Mouse (Mus musculus) cerebellum, postnatal 10 days (tissue): ENCODE measurements around the gene 0610040J01Rik.
"Not testable (repeated sequence)": the region's sequence is repeated elsewhere in the genome, so short reads cannot be mapped to it uniquely, and the experiment has no call there.

Experiments
- DNase-seq, 2 experiments: peaks; one replicate each; pipeline ENCODE4 v3.0.0; 2021; ENCODE audit warnings: mixed read lengths in 2 of 2

Gene 0610040J01Rik

GRCm38 (mm10) chr5:63831054-63831453 is 18.9 kb downstream of the 0610040J01Rik start:
- no peak for DNase-seq

GRCm38 (mm10) chr5:63833955-63834354 is 21.8 kb downstream of the 0610040J01Rik start:
- DNase-seq: no peak

- peak in 1 of 2 experiments; percentile 15 for DNase-seq
Observed at GRCm38 (mm10) chr5:63834435-63834834, 22.3 kb downstream of the 0610040J01Rik start.

- no peak for DNase-seq
Observed at GRCm38 (mm10) chr5:63837115-63837514, 25.0 kb downstream of the 0610040J01Rik start.

- DNase-seq: no peak
Observed at GRCm38 (mm10) chr5:63837851-63838250, 25.7 kb downstream of the 0610040J01Rik start.

- no peak for DNase-seq
Observed at GRCm38 (mm10) chr5:63839801-63840416, 27.7 kb downstream of the 0610040J01Rik start.

- DNase-seq: no peak
Observed at GRCm38 (mm10) chr5:63847080-63847479, 34.9 kb downstream of the 0610040J01Rik start.

GRCm38 (mm10) chr5:63847541-63848226 is 35.5 kb downstream of the 0610040J01Rik start:
- no peak for DNase-seq

GRCm38 (mm10) chr5:63858901-63859300 is 46.7 kb downstream of the 0610040J01Rik start:
- no peak for DNase-seq

GRCm38 (mm10) chr5:63867421-63867820 is 55.3 kb downstream of the 0610040J01Rik start:
- DNase-seq: no peak

- peak; percentile 61 for DNase-seq
Observed at GRCm38 (mm10) chr5:63872176-63872932, 60.2 kb downstream of the 0610040J01Rik start.

- DNase-seq: no peak
Observed at GRCm38 (mm10) chr5:63874880-63875279, 62.7 kb downstream of the 0610040J01Rik start.

GRCm38 (mm10) chr5:63876081-63876480 is 63.9 kb downstream of the 0610040J01Rik start:
- no peak for DNase-seq

GRCm38 (mm10) chr5:63879026-63879425 is 66.9 kb downstream of the 0610040J01Rik start:
- DNase-seq: no peak

GRCm38 (mm10) chr5:63886292-63886691 is 74.1 kb downstream of the 0610040J01Rik start:
- DNase-seq: no peak

- peak; percentile 22 to 66 for DNase-seq
Observed at GRCm38 (mm10) chr5:63886709-63887108, 74.5 kb downstream of the 0610040J01Rik start.

- peak in 1 of 2 experiments; percentile 19 for DNase-seq
Observed at GRCm38 (mm10) chr5:63887111-63887510, 74.9 kb downstream of the 0610040J01Rik start.

- no peak for DNase-seq
Observed at GRCm38 (mm10) chr5:63891241-63891640, 79.1 kb downstream of the 0610040J01Rik start.

- DNase-seq: no peak
Observed at GRCm38 (mm10) chr5:63891912-63892311, 79.7 kb downstream of the 0610040J01Rik start.

GRCm38 (mm10) chr5:63897001-63897819 is 85.0 kb downstream of the 0610040J01Rik start:
- DNase-seq: not testable (repeated sequence)

GRCm38 (mm10) chr5:63897820-63898110 is 85.6 kb downstream of the 0610040J01Rik start:
- DNase-seq: no peak

- DNase-seq: no peak
Observed at GRCm38 (mm10) chr5:63903329-63903728, 91.2 kb downstream of the 0610040J01Rik start.
